Mouse (Mus musculus): ENCODE measurements around the gene Chtop.

The Chtop gene

GRCm38 (mm10) chr3:90462579-90462978 is 46.7 kb downstream of the Chtop start:
- no peak for DNase-seq

DNA sequence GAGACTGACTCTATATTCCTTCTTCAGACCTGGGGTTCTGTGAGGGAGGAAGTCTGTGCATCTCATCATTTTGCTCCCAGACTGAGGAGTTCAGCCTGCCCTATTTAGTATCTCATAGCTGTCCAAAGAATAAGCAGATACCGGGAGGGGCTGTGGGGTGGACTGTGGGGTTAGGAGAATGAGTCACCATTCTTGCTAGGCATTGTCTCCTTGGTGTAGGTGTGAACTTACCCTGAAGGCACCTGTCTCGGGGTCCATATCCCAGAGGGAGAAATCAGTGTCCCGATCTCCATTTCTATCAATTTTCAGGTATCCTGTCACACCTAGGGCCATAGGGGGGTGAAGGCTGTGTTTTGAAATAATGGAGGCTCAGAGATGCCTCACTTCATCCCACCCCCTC is 47.4 kb downstream of the Chtop start:
- DNase-seq: no peak

GRCm38 (mm10) chr3:90460315-90460714 is 49.0 kb downstream of the Chtop start:
- no peak for DNase-seq

DNA sequence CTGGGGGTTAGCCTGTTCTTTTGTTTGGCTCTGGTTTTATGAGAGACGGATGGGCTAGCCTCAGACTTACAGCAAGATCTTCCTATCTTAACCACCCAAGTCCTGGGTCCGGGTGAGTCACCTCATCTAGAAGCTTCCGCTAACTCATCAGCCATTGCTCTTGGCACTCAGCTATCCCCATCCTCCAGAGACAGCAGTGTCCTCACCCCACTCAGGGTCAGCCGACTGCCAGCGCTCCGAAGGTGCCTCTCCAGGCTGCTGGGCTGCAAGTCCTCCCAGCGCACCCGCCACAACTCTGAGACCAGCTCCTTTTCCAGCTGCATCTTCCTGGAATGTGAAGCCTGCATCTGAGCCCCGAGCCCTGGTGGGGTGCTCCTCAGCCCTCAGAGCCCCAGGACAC is 49.6 kb downstream of the Chtop start:
- DNase-seq: no peak

DNA sequence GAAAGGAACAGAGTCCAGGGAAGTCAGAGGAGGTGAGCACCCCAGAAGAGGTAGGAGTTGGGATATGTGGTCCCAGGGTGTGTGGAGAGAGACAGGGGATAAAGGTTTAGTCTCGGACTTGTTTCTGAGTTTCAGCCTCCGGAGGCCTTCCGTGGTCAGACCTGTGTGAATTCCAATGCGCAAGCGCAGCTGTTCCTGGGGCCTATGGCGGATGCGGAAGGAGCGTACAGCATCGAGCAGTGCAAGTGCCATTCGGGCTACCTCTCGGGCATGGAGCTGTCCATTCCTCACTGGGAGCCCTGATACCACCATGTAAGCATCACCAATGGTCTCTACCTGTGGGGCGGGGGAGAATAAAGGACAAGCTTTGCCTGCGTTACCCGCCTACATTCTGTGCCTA is 54.4 kb downstream of the Chtop start:
- no peak for DNase-seq

DNA sequence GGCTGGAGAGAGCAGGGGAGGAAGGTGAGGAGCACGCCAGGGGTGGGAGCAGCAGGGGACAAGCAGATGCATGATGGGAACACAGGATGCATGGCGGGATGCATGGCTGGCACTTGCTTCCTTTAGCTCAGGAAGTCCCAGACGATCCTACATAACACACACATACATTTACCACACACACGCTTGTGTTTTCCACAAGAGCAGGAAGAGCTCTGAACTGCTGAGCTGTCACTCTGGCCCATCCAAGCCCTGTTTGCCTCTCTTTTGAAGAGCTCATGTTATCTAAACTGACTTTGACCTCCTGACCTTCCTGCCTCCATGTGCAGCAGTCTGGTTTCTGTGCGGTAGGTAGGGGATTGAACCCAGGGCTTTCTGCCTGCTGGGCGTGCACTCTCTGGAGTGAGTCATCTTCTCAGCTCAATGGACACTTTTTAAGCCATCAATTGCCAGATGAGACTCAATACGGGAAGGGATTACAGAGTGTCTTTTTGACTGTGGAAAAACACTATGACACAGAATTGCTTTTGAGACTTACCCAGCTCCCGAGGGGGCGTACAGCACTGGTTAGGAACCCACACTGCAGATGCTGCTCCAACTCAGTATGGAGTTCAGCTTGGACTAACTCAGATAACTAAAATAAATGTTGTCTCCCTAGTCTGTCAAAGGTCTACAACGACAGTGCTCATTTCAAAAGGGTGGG is 57.8 kb downstream of the Chtop start:
- DNase-seq: no peak

- DNase-seq: no peak
Observed at GRCm38 (mm10) chr3:90450874-90451273, 58.4 kb downstream of the Chtop start.
